Mouse (Mus musculus): ENCODE measurements around the gene Sync. TPM values are rescaled to one million over a fixed set of nuclear protein-coding genes. Genes with fewer than 3 reads are reported as not detected.

The Sync gene
- polyA plus RNA-seq, 2 experiments, result 0.01 to 0.08 TPM

DNA sequence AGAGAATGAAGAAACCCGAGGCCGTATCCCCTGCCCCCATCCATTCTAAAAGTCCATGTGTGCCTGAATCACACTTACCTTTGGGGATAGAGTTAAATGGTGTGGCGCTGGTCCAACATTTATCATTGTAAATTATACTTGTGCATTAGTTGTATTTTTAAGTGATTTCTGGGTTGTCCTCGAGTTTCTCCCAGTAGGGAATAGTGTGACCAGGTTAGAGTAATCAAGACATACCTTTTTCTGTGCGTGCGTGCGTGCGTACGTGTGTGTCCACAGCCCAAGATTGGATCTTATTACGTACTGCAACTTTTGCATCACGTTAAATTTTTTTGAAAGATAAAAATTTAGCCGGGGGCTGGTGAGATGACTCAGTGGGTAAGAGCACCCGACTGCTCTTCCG lies 48.9 kb downstream of the Sync start:
- Histone ChIP-seq H3K4me2 (ENCODE audit: low read depth) (peak overlapping the region; percentile 97), H3K4me3 (ENCODE audit: insufficient read depth in 1 of 2, low read depth in 2 of 2, low read length in 2 of 2) (peak overlapping the region; percentile 84 to 99), H3K9me3 (ENCODE audit: control insufficient read depth, low read length) (no peaks in the 10 kb centered on the region), H3K27ac (peak overlapping the region; percentile 98), H3K9ac (replicated peaks) (peak overlapping the region; percentile 91), H3K4me1 (replicated peaks; ENCODE audit: control insufficient read depth in 2 of 2, insufficient read depth in 2 of 2, low read length in 1 of 2) (peaks cover 42 to 43% of the 10 kb centered on the region in 2 experiments), H3K27me3 (ENCODE audit: control insufficient read depth, insufficient read depth, low read length) (no peaks in the 10 kb centered on the region), H3K36me3 (replicated peaks; ENCODE audit: control insufficient read depth, insufficient read depth, low read depth) (peaks cover 21% of the 10 kb centered on the region)
- TF ChIP-seq CTCF (IDR thresholded peaks at IDR 0.05; ENCODE audit: low read depth) (no peak), EP300 (IDR thresholded peaks at IDR 0.05; ENCODE audit: low read depth) (no peak)
- WGBS (ENCODE audit: insufficient replicate concordance), result 46% methylated on average over 14 of the region's 14 CpGs
- DNase-seq (ENCODE audit: low read depth in 3 of 3, low spot score in 3 of 3) (no peak), ATAC-seq (ENCODE audit: insufficient read depth) (no peak)

- WGBS (ENCODE audit: insufficient replicate concordance), result 18% methylated on average over 3 of the region's 3 CpGs
- DNase-seq (ENCODE audit: low read depth in 3 of 3, low spot score in 3 of 3) (peak in 1 of 3 experiments; percentile 73), ATAC-seq (ENCODE audit: insufficient read depth) (peak; percentile 64)
- peaks cover 20% of the 10 kb centered on the region for H3K36me3 ChIP-seq (replicated peaks; ENCODE audit: control insufficient read depth, insufficient read depth, low read depth)
- no peaks in the 10 kb centered on the region for H3K27me3 ChIP-seq (ENCODE audit: control insufficient read depth, insufficient read depth, low read length)
- peak overlapping the region; percentile 59 for H3K4me2 ChIP-seq (ENCODE audit: low read depth)
- H3K9me3 ChIP-seq (ENCODE audit: control insufficient read depth, low read length), result no peaks in the 10 kb centered on the region
- peaks cover 29 to 33% of the 10 kb centered on the region in 2 experiments for H3K4me1 ChIP-seq (replicated peaks; ENCODE audit: control insufficient read depth in 2 of 2, insufficient read depth in 2 of 2, low read length in 1 of 2)
- H3K4me3 ChIP-seq (ENCODE audit: insufficient read depth in 1 of 2, low read depth in 2 of 2, low read length in 2 of 2), result no peak overlapping the region
- peak overlapping the region; percentile 89 for H3K27ac ChIP-seq
- peak; percentile 87 for TF ChIP-seq EP300 (IDR thresholded peaks at IDR 0.05; ENCODE audit: low read depth)
- no peak for TF ChIP-seq CTCF (IDR thresholded peaks at IDR 0.05; ENCODE audit: low read depth)
- peak overlapping the region; percentile 4 for H3K9ac ChIP-seq (replicated peaks)
Observed at GRCm38 (mm10) chr4:129339743-129340142, 52.3 kb downstream of the Sync start.

DNA sequence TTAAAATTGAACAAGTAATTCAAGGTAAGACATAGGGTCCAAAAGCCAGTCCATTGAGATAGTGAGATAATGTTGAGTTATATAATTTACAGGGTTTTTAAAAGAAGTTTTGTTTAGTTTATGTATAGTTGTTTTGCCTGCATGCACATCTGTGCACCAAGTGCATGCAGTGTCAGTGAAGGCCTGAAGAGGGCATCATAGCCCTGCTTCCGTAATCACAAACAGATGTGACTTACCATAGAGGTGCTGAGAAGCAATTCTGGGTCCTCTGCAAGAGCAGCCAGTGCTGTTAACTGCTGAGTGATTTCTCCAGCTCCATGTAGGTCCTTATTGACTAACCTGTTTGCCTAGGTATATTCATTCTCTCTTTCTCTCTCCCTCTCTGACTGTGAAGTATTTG lies 54.5 kb downstream of the Sync start:
- H3K4me3 ChIP-seq (ENCODE audit: insufficient read depth in 1 of 2, low read depth in 2 of 2, low read length in 2 of 2), result no peak overlapping the region
- H3K36me3 ChIP-seq (replicated peaks; ENCODE audit: control insufficient read depth, insufficient read depth, low read depth), result peaks cover 20% of the 10 kb centered on the region
- no peak for TF ChIP-seq EP300 (IDR thresholded peaks at IDR 0.05; ENCODE audit: low read depth)
- TF ChIP-seq CTCF (IDR thresholded peaks at IDR 0.05; ENCODE audit: low read depth), result peak; percentile 57
- H3K27me3 ChIP-seq (ENCODE audit: control insufficient read depth, insufficient read depth, low read length), result no peaks in the 10 kb centered on the region
- 82% methylated on average over 1 of the region's 1 CpGs for WGBS (ENCODE audit: insufficient replicate concordance)
- no peak overlapping the region for H3K4me2 ChIP-seq (ENCODE audit: low read depth)
- H3K9me3 ChIP-seq (ENCODE audit: control insufficient read depth, low read length), result no peaks in the 10 kb centered on the region
- no peak for ATAC-seq (ENCODE audit: insufficient read depth)
- no peak overlapping the region for H3K9ac ChIP-seq (replicated peaks)
- no peak overlapping the region for H3K27ac ChIP-seq
- peaks cover 29 to 33% of the 10 kb centered on the region in 2 experiments for H3K4me1 ChIP-seq (replicated peaks; ENCODE audit: control insufficient read depth in 2 of 2, insufficient read depth in 2 of 2, low read length in 1 of 2)
- DNase-seq (ENCODE audit: low read depth in 3 of 3, low spot score in 3 of 3), result no peak

GRCm38 (mm10) chr4:129342705-129343104 lies 55.3 kb downstream of the Sync start:
- 78% methylated on average over 2 of the region's 2 CpGs for WGBS (ENCODE audit: insufficient replicate concordance)
- Histone ChIP-seq H3K27me3 (ENCODE audit: control insufficient read depth, insufficient read depth, low read length) (no peaks in the 10 kb centered on the region), H3K4me1 (replicated peaks; ENCODE audit: control insufficient read depth in 2 of 2, insufficient read depth in 2 of 2, low read length in 1 of 2) (peaks cover 23 to 26% of the 10 kb centered on the region in 2 experiments), H3K27ac (no peak overlapping the region), H3K36me3 (replicated peaks; ENCODE audit: control insufficient read depth, insufficient read depth, low read depth) (peaks cover 21% of the 10 kb centered on the region), H3K9ac (replicated peaks) (no peak overlapping the region), H3K4me2 (ENCODE audit: low read depth) (no peak overlapping the region), H3K9me3 (ENCODE audit: control insufficient read depth, low read length) (no peaks in the 10 kb centered on the region), H3K4me3 (ENCODE audit: insufficient read depth in 1 of 2, low read depth in 2 of 2, low read length in 2 of 2) (no peak overlapping the region)
- DNase-seq (ENCODE audit: low read depth in 3 of 3, low spot score in 3 of 3) (no peak), ATAC-seq (ENCODE audit: insufficient read depth) (no peak)
- TF ChIP-seq CTCF (IDR thresholded peaks at IDR 0.05; ENCODE audit: low read depth) (no peak), EP300 (IDR thresholded peaks at IDR 0.05; ENCODE audit: low read depth) (no peak)

DNA sequence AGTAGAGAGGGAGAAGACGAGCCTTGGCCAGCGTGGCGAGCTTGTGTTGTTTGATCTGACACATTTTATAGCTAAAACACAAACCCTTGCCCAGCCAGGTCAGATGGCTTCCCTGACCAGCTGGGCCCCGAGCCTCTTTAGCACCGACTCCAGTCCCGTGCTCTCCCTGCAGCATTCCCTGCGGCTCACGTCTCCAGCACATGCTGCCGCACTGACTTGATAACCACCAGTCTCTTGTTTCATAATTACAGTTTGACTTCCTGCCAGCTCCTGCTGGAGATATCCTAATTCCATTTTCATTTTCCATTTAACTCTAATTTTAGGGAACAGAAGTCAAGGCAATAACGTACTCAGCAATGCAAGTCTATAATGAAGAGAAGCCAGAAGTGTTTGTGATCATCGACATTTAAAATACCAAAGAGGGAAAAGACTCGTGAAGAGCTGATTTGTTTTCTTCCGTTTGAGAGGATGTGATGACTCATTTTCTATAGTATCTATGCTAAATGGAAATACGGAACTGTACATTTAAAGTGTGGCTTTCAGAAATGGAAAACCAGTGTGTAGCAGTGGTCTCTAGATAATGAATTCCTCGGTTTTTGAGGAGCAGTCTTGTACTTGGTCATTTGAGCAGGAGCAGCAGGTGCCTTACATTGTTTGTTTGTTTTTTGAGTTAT lies 59.2 kb downstream of the Sync start:
- no peak overlapping the region for H3K9ac ChIP-seq (replicated peaks)
- no peaks in the 10 kb centered on the region for H3K9me3 ChIP-seq (ENCODE audit: control insufficient read depth, low read length)
- TF ChIP-seq EP300 (IDR thresholded peaks at IDR 0.05; ENCODE audit: low read depth) (no peak), CTCF (IDR thresholded peaks at IDR 0.05; ENCODE audit: low read depth) (no peak)
- 87% methylated on average over 15 of the region's 15 CpGs for WGBS (ENCODE audit: insufficient replicate concordance)
- H3K36me3 ChIP-seq (replicated peaks; ENCODE audit: control insufficient read depth, insufficient read depth, low read depth), result peaks cover 19% of the 10 kb centered on the region
- H3K4me1 ChIP-seq (replicated peaks; ENCODE audit: control insufficient read depth in 2 of 2, insufficient read depth in 2 of 2, low read length in 1 of 2), result no peaks in the 10 kb centered on the region
- DNase-seq (ENCODE audit: low read depth in 3 of 3, low spot score in 3 of 3), result no peak
- no peaks in the 10 kb centered on the region for H3K27me3 ChIP-seq (ENCODE audit: control insufficient read depth, insufficient read depth, low read length)
- no peak overlapping the region for H3K4me2 ChIP-seq (ENCODE audit: low read depth)
- no peak overlapping the region for H3K27ac ChIP-seq
- no peak for ATAC-seq (ENCODE audit: insufficient read depth)
- no peak overlapping the region for H3K4me3 ChIP-seq (ENCODE audit: insufficient read depth in 1 of 2, low read depth in 2 of 2, low read length in 2 of 2)
